Mouse (Mus musculus) T-cell, adult 66 days (primary cell): ENCODE data around the gene Mrgprb1. TPM values are rescaled to one million over a fixed set of nuclear protein-coding genes. Genes with fewer than 3 reads are reported as not detected.

Source experiments
- total RNA-seq, 2 experiments: library from RNA; stranded (reverse); gene quantifications; 3 replicates in 1 of 2; 4 replicates in 1 of 2; pipeline ENCODE4 v1.2.4; 2023

Gene Mrgprb1
- total RNA-seq: not detected

GRCm38 (mm10) chr7:48456242-48456641, at the start of gene Mrgprb1:
Gene Mrgprb1 (minus strand): TSS chr7:48456342.

GRCm38 (mm10) chr7:48499221-48499620, 43.1 kb upstream of the Mrgprb1 start, which contains the start of gene Mrgprx2:
Gene Mrgprx2 (minus strand): TSS chr7:48499321.

Other genes with a start within 250 kb of the Mrgprb1 start
- gene Mrgprb8, start 67.8 kb downstream of the Mrgprb1 start, total RNA-seq: not detected
- gene Mrgprx2, start 43.0 kb upstream of the Mrgprb1 start, total RNA-seq: not detected
- not detected for gene Mrgprb2, start 101.7 kb upstream of the Mrgprb1 start, total RNA-seq
- gene Mrgprb3, start 187.5 kb upstream of the Mrgprb1 start, total RNA-seq: not detected